Mouse (Mus musculus) hindlimb bud, embryonic 11.5 days (tissue): ENCODE data around the gene Gm3854.

Experiments used
- DNase-seq: peaks from one replicate; pipeline ENCODE4 v3.0.0-alpha.2; 2012; ENCODE audit warnings: low read depth, low spot score; ENCODE audit errors: extremely low spot score

The Gm3854 gene

GRCm38 (mm10) chr7:6384011-6384410, 40.5 kb downstream of the Gm3854 start:
- no peak for DNase-seq

DNA sequence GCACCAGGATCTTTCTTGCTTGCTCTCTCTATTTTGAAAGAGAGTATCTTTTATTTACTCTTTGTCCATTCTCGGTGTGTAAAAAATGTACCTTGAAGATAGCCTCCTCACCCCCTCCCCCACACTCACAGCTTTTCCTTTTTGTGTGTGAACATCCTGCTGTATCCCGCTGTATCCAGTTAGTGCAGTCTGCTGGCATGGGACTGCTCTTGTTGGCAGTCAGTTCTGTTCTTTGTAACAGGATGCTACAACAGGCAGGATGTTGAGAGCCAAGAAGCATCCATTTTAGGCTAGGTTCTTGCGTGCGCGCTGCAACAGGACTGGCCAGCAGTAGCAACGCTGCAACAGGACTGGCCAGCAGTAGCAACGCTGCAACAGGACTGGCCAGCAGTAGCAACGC, 43.4 kb downstream of the Gm3854 start:
- DNase-seq, result no peak

DNA sequence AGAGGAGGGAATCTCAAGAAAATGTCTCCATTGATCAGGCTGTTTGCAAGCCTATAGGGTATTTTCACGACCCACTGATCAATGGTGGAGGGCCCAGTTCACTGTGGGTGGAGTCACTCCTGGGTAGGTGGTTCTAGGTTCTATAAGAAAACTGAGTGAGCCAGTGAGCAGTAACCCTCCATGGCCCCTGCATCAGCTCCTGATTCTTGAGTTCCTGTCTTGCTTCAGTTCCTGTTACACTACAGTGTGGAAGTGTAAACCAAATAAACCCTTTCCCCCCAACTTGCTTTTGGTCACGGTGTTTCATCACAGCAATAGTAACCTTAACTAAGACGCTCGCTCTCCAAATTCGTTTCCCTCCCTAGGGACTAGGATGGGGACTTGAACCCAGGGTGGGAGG, 45.4 kb downstream of the Gm3854 start:
- no peak for DNase-seq

DNA sequence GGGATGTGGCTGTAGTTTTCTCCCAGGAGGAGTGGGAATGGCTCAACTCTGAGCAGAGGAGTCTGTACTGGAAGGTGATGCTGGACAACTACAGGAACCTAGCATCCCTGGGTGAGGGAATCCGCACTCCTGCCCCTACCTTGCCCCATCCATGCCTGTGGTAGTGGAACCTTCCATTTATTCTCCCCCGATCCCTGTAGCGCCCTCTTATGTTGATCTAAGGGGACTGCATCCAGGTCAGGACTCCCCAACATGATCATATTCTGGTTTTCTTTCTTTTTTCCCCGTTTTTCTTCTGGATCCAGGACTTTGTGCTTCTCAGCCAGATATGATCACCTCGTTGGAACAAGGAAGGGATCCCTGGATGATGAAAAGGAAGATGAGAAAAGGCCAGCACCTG, 45.9 kb downstream of the Gm3854 start:
- no peak for DNase-seq

- DNase-seq, result no peak
Measured at GRCm38 (mm10) chr7:6397996-6398975, 54.7 kb downstream of the Gm3854 start, which contains the start of gene Smim17. Smim17 (plus strand) TSS chr7:6398715.
